Mouse (Mus musculus): ENCODE results near the gene Vps13d. TPM values are rescaled to one million over a fixed set of nuclear protein-coding genes. Genes with fewer than 3 reads are reported as not detected.

The Vps13d gene
- polyA plus RNA-seq, 1 experiment: 7.3 TPM

DNA sequence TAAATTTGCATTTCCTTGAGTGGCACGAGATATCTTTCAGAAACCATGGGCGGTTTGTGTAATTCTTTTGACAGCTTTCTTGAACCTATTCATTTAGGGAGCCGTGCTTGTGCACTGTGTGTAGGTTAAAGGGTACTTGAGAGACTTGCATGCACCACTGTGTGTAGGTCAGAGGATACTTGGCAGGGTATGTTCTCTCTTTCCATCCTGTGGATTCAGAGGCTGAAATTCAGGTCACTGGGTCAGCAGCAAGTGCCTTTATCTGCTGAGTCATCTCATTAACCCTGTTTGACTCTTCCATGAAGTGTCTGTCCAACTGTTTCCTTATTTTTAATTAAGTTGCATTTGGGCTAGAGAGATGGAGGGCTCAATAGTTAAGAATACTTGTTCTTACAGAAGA, 233.1 kb downstream of the Vps13d start:
- TF ChIP-seq CTCF (IDR thresholded peaks at IDR 0.05; ENCODE audit: control insufficient read depth, insufficient read depth, insufficient replicate concordance, low read depth, low read length): no peak
- no peak for TF ChIP-seq POLR2A (IDR thresholded peaks at IDR 0.05; ENCODE audit: control insufficient read depth, low read depth, low read length)
- Histone ChIP-seq H3K4me3 (ENCODE audit: control insufficient read depth, low read depth, low read length) (no peak overlapping the region), H3K27me3 (ENCODE audit: control insufficient read depth, insufficient read depth, low read length) (no peaks in the 10 kb centered on the region), H3K27ac (ENCODE audit: control insufficient read depth, insufficient read depth, low read depth, low read length) (no peak overlapping the region), H3K36me3 (ENCODE audit: control insufficient read depth, insufficient read depth, low read length) (no peaks in the 10 kb centered on the region), H3K4me1 (ENCODE audit: control insufficient read depth, insufficient read depth, low read length) (no peaks in the 10 kb centered on the region)

DNA sequence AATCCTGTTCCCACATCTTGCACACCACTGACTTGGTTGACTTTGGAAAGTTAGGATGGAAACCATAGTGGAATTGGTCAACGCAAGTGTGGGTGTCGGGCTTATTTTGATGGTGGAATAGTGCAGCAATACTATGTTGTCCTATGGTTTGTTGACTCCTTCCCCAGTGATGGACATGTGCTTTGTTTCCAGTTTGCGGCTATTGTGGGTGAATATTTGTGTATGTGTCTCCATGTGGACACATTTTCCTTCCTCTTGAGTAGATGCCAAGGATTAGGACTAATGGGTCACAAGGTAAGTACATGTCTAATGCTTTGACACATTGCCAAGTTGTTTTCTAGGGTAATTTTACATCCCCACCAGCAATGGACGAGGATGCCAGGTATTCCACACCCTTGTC, 233.6 kb downstream of the Vps13d start:
- no peaks in the 10 kb centered on the region for H3K36me3 ChIP-seq (ENCODE audit: control insufficient read depth, insufficient read depth, low read length)
- H3K27me3 ChIP-seq (ENCODE audit: control insufficient read depth, insufficient read depth, low read length): no peaks in the 10 kb centered on the region
- no peak overlapping the region for H3K4me3 ChIP-seq (ENCODE audit: control insufficient read depth, low read depth, low read length)
- peak overlapping the region; percentile 65 for H3K27ac ChIP-seq (ENCODE audit: control insufficient read depth, insufficient read depth, low read depth, low read length)
- H3K4me1 ChIP-seq (ENCODE audit: control insufficient read depth, insufficient read depth, low read length): no peaks in the 10 kb centered on the region
- no peak for TF ChIP-seq POLR2A (IDR thresholded peaks at IDR 0.05; ENCODE audit: control insufficient read depth, low read depth, low read length)
- TF ChIP-seq CTCF (IDR thresholded peaks at IDR 0.05; ENCODE audit: control insufficient read depth, insufficient read depth, insufficient replicate concordance, low read depth, low read length): no peak

DNA sequence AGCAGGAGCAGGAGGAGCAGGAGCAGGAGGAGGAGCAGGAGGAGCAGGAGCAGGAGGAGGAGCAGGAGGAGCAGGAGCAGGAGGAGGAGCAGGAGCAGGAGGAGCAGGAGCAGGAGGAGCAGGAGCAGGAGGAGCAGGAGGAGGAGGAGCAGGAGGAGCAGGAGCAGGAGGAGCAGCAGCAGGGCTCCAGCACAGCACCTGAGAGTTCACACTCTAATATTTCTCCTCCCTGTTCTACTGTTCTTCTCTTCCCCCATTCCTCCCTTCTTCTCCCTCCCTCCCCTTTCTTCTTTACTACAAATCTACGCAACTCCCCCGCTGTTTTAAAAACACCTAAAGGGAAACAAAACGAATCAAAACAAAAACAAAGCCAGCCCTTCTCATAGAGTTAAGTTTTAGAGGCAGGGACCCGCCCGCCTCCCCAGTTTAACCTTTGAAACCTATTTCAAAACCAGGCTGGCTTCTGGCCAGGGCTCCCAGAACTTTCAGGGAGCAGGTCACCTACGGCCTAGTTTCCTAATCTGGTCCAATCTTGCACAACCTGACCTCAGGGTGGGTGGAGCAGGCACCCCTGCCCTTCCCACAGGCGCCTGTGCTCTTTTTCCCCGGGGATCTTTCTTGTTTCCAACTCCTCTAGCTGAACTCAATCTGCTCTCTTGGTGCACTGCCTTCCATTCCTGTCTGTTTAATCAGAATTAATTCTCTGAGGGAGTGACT, 234.5 kb downstream of the Vps13d start:
- Histone ChIP-seq H3K36me3 (ENCODE audit: control insufficient read depth, insufficient read depth, low read length) (no peaks in the 10 kb centered on the region), H3K4me1 (ENCODE audit: control insufficient read depth, insufficient read depth, low read length) (no peaks in the 10 kb centered on the region), H3K4me3 (ENCODE audit: control insufficient read depth, low read depth, low read length) (no peak overlapping the region), H3K27ac (ENCODE audit: control insufficient read depth, insufficient read depth, low read depth, low read length) (peak overlapping the region; percentile 65), H3K27me3 (ENCODE audit: control insufficient read depth, insufficient read depth, low read length) (no peaks in the 10 kb centered on the region)
- TF ChIP-seq POLR2A (IDR thresholded peaks at IDR 0.05; ENCODE audit: control insufficient read depth, low read depth, low read length) (no peak), CTCF (IDR thresholded peaks at IDR 0.05; ENCODE audit: control insufficient read depth, insufficient read depth, insufficient replicate concordance, low read depth, low read length) (no peak)

DNA sequence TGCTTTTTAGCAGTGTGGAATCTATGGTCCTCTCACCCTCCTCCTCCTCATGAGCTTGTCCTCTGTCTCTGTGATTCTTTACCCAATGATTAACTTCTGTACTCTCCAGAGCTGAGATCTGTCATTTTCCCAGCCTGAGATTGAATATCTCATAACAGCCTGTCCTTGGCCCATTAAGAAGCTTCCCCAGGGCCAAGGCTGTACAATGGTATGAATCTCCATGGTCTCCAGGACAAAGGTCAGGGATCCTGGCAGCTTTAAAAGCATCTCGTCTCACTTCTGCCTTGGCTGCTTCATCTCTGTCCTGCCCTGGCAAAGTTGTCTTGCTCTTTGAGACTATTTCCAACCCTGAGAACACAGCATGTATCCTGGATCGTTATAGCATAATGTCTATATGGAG, 237.1 kb downstream of the Vps13d start:
- Histone ChIP-seq H3K27me3 (ENCODE audit: control insufficient read depth, insufficient read depth, low read length) (no peaks in the 10 kb centered on the region), H3K4me1 (ENCODE audit: control insufficient read depth, insufficient read depth, low read length) (no peaks in the 10 kb centered on the region), H3K4me3 (ENCODE audit: control insufficient read depth, low read depth, low read length) (no peak overlapping the region), H3K36me3 (ENCODE audit: control insufficient read depth, insufficient read depth, low read length) (no peaks in the 10 kb centered on the region), H3K27ac (ENCODE audit: control insufficient read depth, insufficient read depth, low read depth, low read length) (peak overlapping the region; percentile 51)
- TF ChIP-seq POLR2A (IDR thresholded peaks at IDR 0.05; ENCODE audit: control insufficient read depth, low read depth, low read length) (no peak), CTCF (IDR thresholded peaks at IDR 0.05; ENCODE audit: control insufficient read depth, insufficient read depth, insufficient replicate concordance, low read depth, low read length) (no peak)

DNA sequence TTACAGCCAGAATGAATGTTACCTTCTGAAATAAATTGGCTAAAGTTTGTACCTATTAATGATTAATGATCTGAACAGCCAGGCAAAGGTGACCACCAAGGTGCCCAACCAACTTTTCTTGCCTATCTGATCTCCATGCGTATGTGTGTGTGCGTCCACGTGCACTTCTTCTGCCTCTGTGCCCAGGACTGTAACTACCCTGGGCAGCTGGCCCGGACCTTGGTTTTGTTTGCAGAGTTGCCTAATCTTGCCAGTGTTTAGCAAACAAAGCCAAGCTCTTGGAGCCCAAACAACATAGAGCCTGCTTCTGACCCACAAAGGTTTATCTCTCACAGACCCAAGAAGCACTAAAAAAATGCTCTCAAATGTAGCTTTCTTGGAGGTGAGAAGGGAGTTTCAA, 237.6 kb downstream of the Vps13d start:
- H3K36me3 ChIP-seq (ENCODE audit: control insufficient read depth, insufficient read depth, low read length): no peaks in the 10 kb centered on the region
- TF ChIP-seq POLR2A (IDR thresholded peaks at IDR 0.05; ENCODE audit: control insufficient read depth, low read depth, low read length) (no peak), CTCF (IDR thresholded peaks at IDR 0.05; ENCODE audit: control insufficient read depth, insufficient read depth, insufficient replicate concordance, low read depth, low read length) (no peak)
- no peak overlapping the region for H3K4me3 ChIP-seq (ENCODE audit: control insufficient read depth, low read depth, low read length)
- no peaks in the 10 kb centered on the region for H3K27me3 ChIP-seq (ENCODE audit: control insufficient read depth, insufficient read depth, low read length)
- no peaks in the 10 kb centered on the region for H3K4me1 ChIP-seq (ENCODE audit: control insufficient read depth, insufficient read depth, low read length)
- peak overlapping the region; percentile 51 for H3K27ac ChIP-seq (ENCODE audit: control insufficient read depth, insufficient read depth, low read depth, low read length)

DNA sequence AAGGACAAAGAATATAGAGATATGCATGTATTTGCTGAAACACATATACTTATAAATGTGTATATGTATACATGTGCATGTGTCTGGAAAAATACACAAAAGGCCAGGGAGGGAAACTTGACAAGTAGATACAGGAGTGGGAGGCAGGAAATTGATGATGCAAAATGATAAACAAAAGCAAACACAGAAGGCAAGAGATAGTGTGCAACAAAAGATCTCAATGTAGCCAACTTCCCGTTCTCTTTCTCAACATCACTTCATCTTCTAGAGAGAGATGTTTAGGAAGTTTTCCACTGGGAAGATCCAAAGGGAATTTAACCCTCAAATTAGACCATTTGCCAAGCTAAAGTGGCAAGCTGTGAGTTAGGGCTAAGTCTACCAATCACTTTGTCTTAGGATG, 238.5 kb downstream of the Vps13d start:
- Histone ChIP-seq H3K4me3 (ENCODE audit: control insufficient read depth, low read depth, low read length) (no peak overlapping the region), H3K4me1 (ENCODE audit: control insufficient read depth, insufficient read depth, low read length) (no peaks in the 10 kb centered on the region), H3K27ac (ENCODE audit: control insufficient read depth, insufficient read depth, low read depth, low read length) (no peak overlapping the region), H3K27me3 (ENCODE audit: control insufficient read depth, insufficient read depth, low read length) (no peaks in the 10 kb centered on the region), H3K36me3 (ENCODE audit: control insufficient read depth, insufficient read depth, low read length) (no peaks in the 10 kb centered on the region)
- TF ChIP-seq CTCF (IDR thresholded peaks at IDR 0.05; ENCODE audit: control insufficient read depth, insufficient read depth, insufficient replicate concordance, low read depth, low read length) (no peak), POLR2A (IDR thresholded peaks at IDR 0.05; ENCODE audit: control insufficient read depth, low read depth, low read length) (no peak)

DNA sequence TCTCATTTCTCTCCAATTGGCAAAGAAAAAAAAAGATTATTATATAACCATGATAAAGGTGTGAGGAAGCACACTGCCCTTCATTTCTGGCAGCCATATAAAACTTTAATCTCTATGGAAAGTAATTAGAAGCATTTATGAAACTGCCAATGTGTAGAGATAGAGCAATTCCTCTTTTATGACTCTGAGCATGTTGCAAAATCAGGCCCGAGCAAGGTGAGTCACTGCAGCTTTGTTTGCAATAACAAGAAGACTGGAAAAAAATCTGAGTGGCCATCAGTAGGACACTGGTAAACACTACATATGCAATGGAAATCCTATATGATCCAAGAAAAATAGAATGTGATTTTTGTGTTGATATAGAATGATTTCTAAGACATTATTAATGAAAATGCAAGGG, 238.9 kb downstream of the Vps13d start:
- Histone ChIP-seq H3K4me1 (ENCODE audit: control insufficient read depth, insufficient read depth, low read length) (no peaks in the 10 kb centered on the region), H3K4me3 (ENCODE audit: control insufficient read depth, low read depth, low read length) (no peak overlapping the region), H3K27ac (ENCODE audit: control insufficient read depth, insufficient read depth, low read depth, low read length) (no peak overlapping the region), H3K36me3 (ENCODE audit: control insufficient read depth, insufficient read depth, low read length) (no peaks in the 10 kb centered on the region), H3K27me3 (ENCODE audit: control insufficient read depth, insufficient read depth, low read length) (no peaks in the 10 kb centered on the region)
- no peak for TF ChIP-seq POLR2A (IDR thresholded peaks at IDR 0.05; ENCODE audit: control insufficient read depth, low read depth, low read length)

DNA sequence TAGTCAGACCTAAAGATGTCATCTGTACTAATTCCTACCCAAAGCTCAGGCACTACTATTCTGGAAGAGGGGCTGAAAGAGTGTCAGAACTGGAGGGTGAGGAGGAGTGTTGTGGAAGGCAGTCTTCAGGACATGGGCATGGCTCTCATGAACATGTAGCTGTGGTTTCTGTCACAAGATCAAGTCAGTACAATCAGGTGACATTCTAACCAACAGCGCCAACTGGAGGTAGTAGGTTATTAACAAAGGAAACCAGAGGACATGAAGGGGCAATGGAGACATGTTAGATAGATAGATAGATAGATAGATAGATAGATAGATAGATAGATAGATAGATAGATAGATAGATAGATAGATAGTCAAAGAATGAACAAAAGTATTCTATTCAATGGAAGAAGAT, 241.4 kb downstream of the Vps13d start:
- no peak overlapping the region for H3K4me3 ChIP-seq (ENCODE audit: control insufficient read depth, low read depth, low read length)
- no peak for TF ChIP-seq POLR2A (IDR thresholded peaks at IDR 0.05; ENCODE audit: control insufficient read depth, low read depth, low read length)

More for the DNA sequence above, 241.4 kb downstream of the Vps13d start:
- Histone ChIP-seq H3K4me1 (ENCODE audit: control insufficient read depth, insufficient read depth, low read length) (peaks cover 7% of the 10 kb centered on the region), H3K27ac (ENCODE audit: control insufficient read depth, insufficient read depth, low read depth, low read length) (no peak overlapping the region), H3K36me3 (ENCODE audit: control insufficient read depth, insufficient read depth, low read length) (no peaks in the 10 kb centered on the region), H3K27me3 (ENCODE audit: control insufficient read depth, insufficient read depth, low read length) (no peaks in the 10 kb centered on the region)

All from testis, adult 2 months (tissue).